Mouse (Mus musculus) neural tube, embryonic 15.5 days (tissue): ENCODE measurements around the gene Scand1. TPM values are rescaled to one million over a fixed set of nuclear protein-coding genes. Genes with fewer than 3 reads are reported as not detected.

ENCODE experiments used
- ATAC-seq: fragments of 200-750 bp; cut with Nextera tagmentation; 2 replicates; pipeline ENCODE4 v1.8.0; 2017; ENCODE audit warnings: mild to moderate bottlenecking, moderate TSS enrichment, moderate library complexity; ENCODE audit not compliant: low FRiP score
- H3K27ac ChIP-seq: fragments of 300-500 bp; sonication (generic); replicated peaks from 2 replicates; pipeline ENCODE4 v1.5.1; 2015; ENCODE audit warnings: mild to moderate bottlenecking, inconsistent platforms
- H3K27me3 ChIP-seq: fragments of 300-500 bp; sonication (generic); replicated peaks from 2 replicates; pipeline ENCODE4 v1.6.1; 2015; ENCODE audit warnings: inconsistent platforms
- H3K36me3 ChIP-seq: fragments of 300-500 bp; sonication (generic); 2 replicates; pipeline ENCODE4 v1.6.1; 2015; ENCODE audit warnings: inconsistent platforms
- H3K4me1 ChIP-seq: fragments of 300-500 bp; sonication (generic); 2 replicates; pipeline ENCODE4 v1.6.1; 2015; ENCODE audit warnings: inconsistent platforms
- H3K4me2 ChIP-seq: fragments of 300-500 bp; sonication (generic); 2 replicates; pipeline ENCODE4 v1.6.1; 2015; ENCODE audit warnings: inconsistent platforms, mild to moderate bottlenecking, moderate library complexity
- H3K4me3 ChIP-seq: fragments of 300-500 bp; sonication (generic); replicated peaks from 2 replicates; pipeline ENCODE4 v1.5.1; 2015; ENCODE audit warnings: mild to moderate bottlenecking, inconsistent platforms
- H3K9ac ChIP-seq: fragments of 300-500 bp; sonication (generic); replicated peaks from 2 replicates; pipeline ENCODE4 v1.6.1; 2015; ENCODE audit warnings: mild to moderate bottlenecking, inconsistent platforms
- H3K9me3 ChIP-seq: fragments of 300-500 bp; sonication (generic); replicated peaks from 2 replicates; pipeline ENCODE4 v1.6.1; 2016; ENCODE audit warnings: inconsistent platforms
- WGBS: fragments of 180-500 bp; shearing (Covaris S2); methylation state at CpG from one replicate; pipeline ENCODE4 v1.1.7; 2015; ENCODE audit warnings: mixed read lengths; 5-methylcytosine and 5-hydroxymethylcytosine counted together
- polyA plus RNA-seq: library from polyadenylated mRNA; unstranded; fragments of >200 nt; fragmentation: Nextera tagmentation; extraction: Ambion mirVana; gene quantifications from 2 replicates; pipeline ENCODE4 v1.2.1, GENCODE M21; 2015

Scand1 gene
- polyA plus RNA-seq, 1 experiment from 2014 or later: 111 TPM

DNA sequence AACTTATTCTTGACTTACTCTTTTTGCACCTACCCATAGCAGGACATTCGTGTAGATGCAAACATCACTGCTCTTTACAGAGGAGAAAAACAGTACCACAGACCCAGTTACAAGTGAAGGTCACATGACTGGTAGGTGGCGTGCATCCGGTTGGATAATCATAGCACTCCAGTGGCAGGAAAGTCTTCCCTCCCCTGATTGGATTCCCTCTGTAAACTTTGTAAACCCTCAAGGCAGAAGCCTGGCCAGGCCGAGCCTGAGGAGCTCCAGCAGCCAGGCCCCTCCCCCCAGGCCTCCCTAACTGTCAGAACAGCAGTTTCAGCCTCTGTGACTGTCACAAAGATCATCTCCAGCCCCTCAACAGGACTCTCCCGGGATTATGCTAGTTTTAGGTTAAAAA is 12.2 kb upstream of the Scand1 start:
- no peak overlapping the region for H3K9ac ChIP-seq
- H3K27ac ChIP-seq: no peak overlapping the region
- H3K4me1 ChIP-seq: no peaks in the 10 kb centered on the region
- peaks cover 4% of the 10 kb centered on the region; the same call in 1 of the 2 replicates for H3K36me3 ChIP-seq
- no peak for ATAC-seq
- WGBS: 60% methylated on average over 5 of the region's 5 CpGs
- no peak overlapping the region for H3K4me2 ChIP-seq
- H3K9me3 ChIP-seq: no peaks in the 10 kb centered on the region
- H3K4me3 ChIP-seq: no peak overlapping the region
- no peaks in the 10 kb centered on the region for H3K27me3 ChIP-seq

- no peaks in the 10 kb centered on the region for H3K27me3 ChIP-seq
- H3K4me3 ChIP-seq: no peak overlapping the region
- no peak for ATAC-seq
- H3K9me3 ChIP-seq: no peaks in the 10 kb centered on the region
- 78% methylated on average over 6 of the region's 6 CpGs for WGBS
- H3K27ac ChIP-seq: no peak overlapping the region
- H3K9ac ChIP-seq: no peak overlapping the region
- H3K4me2 ChIP-seq: no peak overlapping the region
- H3K4me1 ChIP-seq: no peaks in the 10 kb centered on the region
- H3K36me3 ChIP-seq: peaks cover 4% of the 10 kb centered on the region; the same call in 1 of the 2 replicates
Measured at GRCm38 (mm10) chr2:156324116-156324588, 11.6 kb upstream of the Scand1 start.

GRCm38 (mm10) chr2:156321538-156321937 is 9.0 kb upstream of the Scand1 start:
- ATAC-seq: no peak
- no peak overlapping the region for H3K9ac ChIP-seq
- no peaks in the 10 kb centered on the region for H3K27me3 ChIP-seq
- H3K4me1 ChIP-seq: no peaks in the 10 kb centered on the region
- no peak overlapping the region for H3K4me2 ChIP-seq
- no peak overlapping the region for H3K4me3 ChIP-seq
- H3K36me3 ChIP-seq: peaks cover 4% of the 10 kb centered on the region; the same call in 1 of the 2 replicates
- WGBS: 93% methylated on average over 6 of the region's 6 CpGs
- H3K9me3 ChIP-seq: no peaks in the 10 kb centered on the region
- no peak overlapping the region for H3K27ac ChIP-seq

- peaks cover 4% of the 10 kb centered on the region; the same call in 1 of the 2 replicates for H3K36me3 ChIP-seq
- no peak for ATAC-seq
- H3K4me2 ChIP-seq: no peak overlapping the region
- H3K4me3 ChIP-seq: no peak overlapping the region
- no peak overlapping the region for H3K27ac ChIP-seq
- no peaks in the 10 kb centered on the region for H3K9me3 ChIP-seq
- no peak overlapping the region for H3K9ac ChIP-seq
- H3K4me1 ChIP-seq: peaks cover 3% of the 10 kb centered on the region; the same call in 1 of the 2 replicates
- no peaks in the 10 kb centered on the region for H3K27me3 ChIP-seq
Measured at GRCm38 (mm10) chr2:156318491-156318890, 6.0 kb upstream of the Scand1 start.

DNA sequence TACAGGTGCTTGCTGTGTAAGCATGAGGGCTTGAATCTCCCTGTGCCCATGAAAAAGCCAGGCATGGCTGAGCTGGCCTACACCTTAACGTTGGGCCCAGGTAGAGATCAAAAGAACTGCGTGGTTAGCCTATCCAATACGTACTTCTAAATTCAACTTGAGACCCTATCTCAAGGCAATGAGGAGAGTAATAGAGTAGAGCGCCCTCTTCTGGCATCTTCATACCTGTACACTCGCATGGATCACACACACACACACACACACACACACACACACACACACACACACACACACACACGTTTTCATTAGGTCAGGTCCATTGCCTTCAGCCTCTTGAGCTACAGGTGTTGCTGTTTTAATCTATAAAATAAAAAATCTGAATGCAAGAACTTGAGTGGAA is 2.3 kb upstream of the Scand1 start:
- WGBS: 97% methylated on average over 6 of the region's 6 CpGs
- Histone ChIP-seq H3K4me3 (no peak overlapping the region), H3K4me2 (no peak overlapping the region), H3K27me3 (no peaks in the 10 kb centered on the region), H3K27ac (no peak overlapping the region), H3K4me1 (peaks cover 17% of the 10 kb centered on the region), H3K9me3 (no peaks in the 10 kb centered on the region), H3K9ac (no peak overlapping the region), H3K36me3 (no peaks in the 10 kb centered on the region)
- no peak for ATAC-seq

- Histone ChIP-seq H3K4me2 (peak overlapping the region; percentile 85), H3K4me3 (peak overlapping the region; percentile 93), H3K4me1 (peaks cover 17% of the 10 kb centered on the region), H3K9me3 (no peaks in the 10 kb centered on the region), H3K27me3 (no peaks in the 10 kb centered on the region), H3K36me3 (peaks cover 6% of the 10 kb centered on the region; the same call in 1 of the 2 replicates), H3K9ac (peak overlapping the region; percentile 94; the same call in 1 of the 2 replicates), H3K27ac (peak overlapping the region; percentile 96; the same call in 1 of the 2 replicates)
- WGBS: 53% methylated on average over 3 of the region's 3 CpGs
- no peak for ATAC-seq
Measured at GRCm38 (mm10) chr2:156313153-156313552, 649 bp upstream of the Scand1 start.

DNA sequence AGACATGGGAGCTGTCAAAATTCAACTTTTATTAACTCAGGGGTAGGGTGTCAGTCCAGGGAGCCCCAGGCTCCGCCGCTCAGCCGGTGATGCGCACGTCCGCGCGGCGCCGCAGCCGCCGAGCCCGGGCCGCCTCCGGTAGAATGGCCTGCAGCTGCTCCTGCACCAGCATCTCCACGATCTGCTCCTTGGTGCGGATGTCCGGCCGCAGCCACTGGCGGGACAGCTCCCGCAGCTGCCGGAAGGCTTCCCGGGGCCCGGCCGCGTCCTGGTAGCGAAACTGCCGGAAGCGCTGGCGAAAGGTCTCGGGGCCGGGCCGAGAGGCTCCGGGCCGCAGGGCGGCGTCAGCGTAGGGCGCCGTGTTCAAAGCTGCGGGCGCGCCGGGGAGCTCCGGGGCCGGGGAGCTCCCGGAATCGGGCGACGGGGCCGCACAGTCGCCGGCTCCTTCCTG is 638 bp downstream of the Scand1 start:
- H3K4me2 ChIP-seq: peak overlapping the region; percentile 85
- peak overlapping the region; percentile 96 for H3K27ac ChIP-seq
- no peaks in the 10 kb centered on the region for H3K27me3 ChIP-seq
- peaks cover 17% of the 10 kb centered on the region for H3K4me1 ChIP-seq
- WGBS: under 1% methylated on average over 53 of the region's 53 CpGs
- peak overlapping the region; percentile 94 for H3K9ac ChIP-seq
- H3K9me3 ChIP-seq: no peaks in the 10 kb centered on the region
- peak overlapping the region; percentile 93 for H3K4me3 ChIP-seq
- ATAC-seq: peak; percentile 51
- peaks cover 10% of the 10 kb centered on the region for H3K36me3 ChIP-seq

DNA sequence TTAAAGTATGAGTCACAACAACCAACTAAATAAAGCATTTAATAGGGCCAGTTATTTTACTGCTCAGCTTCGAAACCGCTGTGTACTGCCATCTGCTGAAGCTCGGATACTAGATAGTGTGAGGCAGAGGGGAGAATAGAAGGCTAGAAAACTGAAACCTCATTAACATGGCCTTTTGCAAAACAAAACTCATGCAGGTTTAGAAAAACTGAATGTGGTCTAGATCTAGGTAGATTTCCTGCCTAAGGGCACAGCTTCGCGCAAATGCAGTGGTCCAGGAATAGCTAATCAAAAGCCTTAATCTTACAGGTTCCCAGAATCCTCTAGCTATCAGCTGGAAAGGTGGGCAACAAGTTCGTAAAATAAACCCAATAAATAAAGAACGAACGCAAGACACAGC is 1.1 kb downstream of the Scand1 start:
- Histone ChIP-seq H3K27me3 (no peaks in the 10 kb centered on the region), H3K9ac (peak overlapping the region; percentile 94), H3K36me3 (peaks cover 10% of the 10 kb centered on the region), H3K4me2 (peak overlapping the region; percentile 85), H3K27ac (peak overlapping the region; percentile 96), H3K4me3 (peak overlapping the region; percentile 93), H3K4me1 (peaks cover 17% of the 10 kb centered on the region), H3K9me3 (no peaks in the 10 kb centered on the region)
- 14% methylated on average over 8 of the region's 8 CpGs for WGBS
- ATAC-seq: no peak

- H3K27ac ChIP-seq: peak overlapping the region; percentile 96; the same call in 1 of the 2 replicates
- H3K4me3 ChIP-seq: peak overlapping the region; percentile 93; the same call in 1 of the 2 replicates
- H3K9ac ChIP-seq: peak overlapping the region; percentile 94; the same call in 1 of the 2 replicates
- peak overlapping the region; percentile 85 for H3K4me2 ChIP-seq
- no peaks in the 10 kb centered on the region for H3K27me3 ChIP-seq
- ATAC-seq: no peak
- H3K4me1 ChIP-seq: peaks cover 17% of the 10 kb centered on the region
- 92% methylated on average over 5 of the region's 5 CpGs for WGBS
- H3K9me3 ChIP-seq: no peaks in the 10 kb centered on the region
- H3K36me3 ChIP-seq: peaks cover 10% of the 10 kb centered on the region
Measured at GRCm38 (mm10) chr2:156310945-156311344, 1.6 kb downstream of the Scand1 start.

DNA sequence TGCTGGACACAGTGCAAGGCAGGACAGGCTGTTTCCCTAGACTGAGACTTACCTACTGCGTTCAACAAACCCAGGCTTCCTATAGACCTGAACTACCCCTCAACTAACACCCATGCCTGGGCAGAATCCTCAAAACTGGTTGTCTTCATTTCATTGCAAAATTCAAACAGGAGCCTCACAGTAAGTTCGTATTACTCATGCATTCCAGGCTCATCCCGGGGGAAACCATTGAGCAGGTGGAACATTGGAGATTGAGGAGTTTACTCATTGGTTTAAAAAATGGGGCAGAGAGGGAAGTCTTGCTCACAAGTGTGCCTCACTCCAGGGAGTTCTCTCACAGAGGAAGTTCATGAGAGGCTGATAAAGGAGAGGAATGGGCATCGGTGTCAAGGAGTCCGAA is 2.0 kb downstream of the Scand1 start:
- Histone ChIP-seq H3K9me3 (no peaks in the 10 kb centered on the region), H3K27ac (no peak overlapping the region), H3K36me3 (peaks cover 10% of the 10 kb centered on the region), H3K27me3 (no peaks in the 10 kb centered on the region), H3K9ac (no peak overlapping the region), H3K4me2 (no peak overlapping the region), H3K4me1 (peaks cover 17% of the 10 kb centered on the region), H3K4me3 (no peak overlapping the region)
- no peak for ATAC-seq
- WGBS: 95% methylated on average over 5 of the region's 5 CpGs

- no peaks in the 10 kb centered on the region for H3K9me3 ChIP-seq
- H3K9ac ChIP-seq: no peak overlapping the region
- H3K27me3 ChIP-seq: no peaks in the 10 kb centered on the region
- no peak overlapping the region for H3K4me3 ChIP-seq
- no peak overlapping the region for H3K27ac ChIP-seq
- H3K36me3 ChIP-seq: peaks cover 13% of the 10 kb centered on the region
- H3K4me2 ChIP-seq: no peak overlapping the region
- H3K4me1 ChIP-seq: peaks cover 17% of the 10 kb centered on the region
- no peak for ATAC-seq
- WGBS: 96% methylated on average over 5 of the region's 5 CpGs
Measured at GRCm38 (mm10) chr2:156309948-156310347, 2.6 kb downstream of the Scand1 start.

DNA sequence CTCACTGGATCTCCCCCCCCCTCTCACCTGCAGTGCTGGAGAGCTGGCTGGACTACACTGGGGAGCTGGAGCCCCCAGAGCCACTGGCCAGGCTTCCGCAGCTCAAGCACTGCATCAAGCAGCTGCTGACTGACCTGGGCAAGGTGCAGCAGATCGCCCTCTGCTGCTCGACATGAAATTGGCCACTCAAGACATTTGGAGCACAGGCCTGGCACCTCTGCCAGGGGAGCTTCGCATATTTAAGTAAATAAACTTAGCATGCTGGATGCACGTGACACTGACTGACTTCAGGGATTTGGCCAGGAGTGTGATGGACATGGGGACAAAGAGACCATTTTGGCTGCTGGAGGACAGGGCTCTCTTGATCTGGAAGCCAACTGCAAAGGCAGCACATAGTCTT is 5.2 kb downstream of the Scand1 start:
- H3K4me2 ChIP-seq: no peak overlapping the region
- no peak for ATAC-seq
- H3K9ac ChIP-seq: no peak overlapping the region
- 58% methylated on average over 5 of the region's 5 CpGs for WGBS
- H3K27ac ChIP-seq: no peak overlapping the region
- H3K27me3 ChIP-seq: no peaks in the 10 kb centered on the region
- H3K36me3 ChIP-seq: peaks cover 38% of the 10 kb centered on the region
- H3K4me3 ChIP-seq: no peak overlapping the region
- H3K9me3 ChIP-seq: no peaks in the 10 kb centered on the region
- H3K4me1 ChIP-seq: peaks cover 10% of the 10 kb centered on the region
